Mouse (Mus musculus) megakaryocyte, embryonic 14.5 days (primary cell): ENCODE results near the gene Ltk. TPM values are rescaled to one million over a fixed set of nuclear protein-coding genes. Genes with fewer than 3 reads are reported as not detected.
A peak's percentile ranks its signal among the peaks of the same experiment; 100 is the strongest.

Source experiments
- H3K27me3 ChIP-seq: replicated peaks from 2 replicates; pipeline ENCODE3; 2012; ENCODE audit warnings: inconsistent platforms
- H3K36me3 ChIP-seq: replicated peaks from 2 replicates; pipeline ENCODE3; 2012; ENCODE audit warnings: low read length, inconsistent platforms, mixed read lengths
- H3K4me1 ChIP-seq: 2 replicates; pipeline ENCODE4 v1.6.1; 2012; ENCODE audit warnings: inconsistent platforms
- H3K4me3 ChIP-seq: replicated peaks from 2 replicates; pipeline ENCODE3; 2012; ENCODE audit warnings: moderate library complexity, mild to moderate bottlenecking, inconsistent platforms
- H3K9me3 ChIP-seq: 2 replicates; pipeline ENCODE4 v1.6.1; 2012; ENCODE audit warnings: inconsistent platforms
- FLI1 ChIP-seq: IDR thresholded peaks from 2 replicates; pipeline ENCODE4 v1.6.1; 2012; ENCODE audit warnings: low read length, inconsistent platforms, mixed read lengths
- GATA1 ChIP-seq: IDR thresholded peaks from 3 replicates; pipeline ENCODE4 v1.6.1; 2012; ENCODE audit warnings: mixed read lengths, low read length, inconsistent platforms, borderline replicate concordance
- polyA plus RNA-seq: library from polyadenylated mRNA; stranded (reverse); fragments of >175 nt; gene quantifications from 2 replicates; pipeline ENCODE4 v1.2.3, GENCODE M21; 2012; ENCODE audit warnings: low replicate concordance; ENCODE audit not compliant: insufficient read depth

Ltk gene
- polyA plus RNA-seq, 1 experiment = 0.25 TPM

GRCm38 (mm10) chr2:119799961-119800550 is 39.8 kb upstream of the Ltk start:
- Histone ChIP-seq H3K9me3 (no peaks in the 10 kb centered on the region), H3K4me1 (peaks cover 42% of the 10 kb centered on the region), H3K27me3 (peaks cover 90% of the 10 kb centered on the region), H3K36me3 (no peaks in the 10 kb centered on the region), H3K4me3 (peak overlapping the region; percentile 91)
- TF ChIP-seq FLI1 = no peak
- no peak for TF ChIP-seq GATA1

- Histone ChIP-seq H3K27me3 (peaks cover 88% of the 10 kb centered on the region), H3K4me1 (peaks cover 42% of the 10 kb centered on the region), H3K4me3 (peak overlapping the region; percentile 91)
Observed at GRCm38 (mm10) chr2:119799181-119799960, 39.1 kb upstream of the Ltk start.

DNA sequence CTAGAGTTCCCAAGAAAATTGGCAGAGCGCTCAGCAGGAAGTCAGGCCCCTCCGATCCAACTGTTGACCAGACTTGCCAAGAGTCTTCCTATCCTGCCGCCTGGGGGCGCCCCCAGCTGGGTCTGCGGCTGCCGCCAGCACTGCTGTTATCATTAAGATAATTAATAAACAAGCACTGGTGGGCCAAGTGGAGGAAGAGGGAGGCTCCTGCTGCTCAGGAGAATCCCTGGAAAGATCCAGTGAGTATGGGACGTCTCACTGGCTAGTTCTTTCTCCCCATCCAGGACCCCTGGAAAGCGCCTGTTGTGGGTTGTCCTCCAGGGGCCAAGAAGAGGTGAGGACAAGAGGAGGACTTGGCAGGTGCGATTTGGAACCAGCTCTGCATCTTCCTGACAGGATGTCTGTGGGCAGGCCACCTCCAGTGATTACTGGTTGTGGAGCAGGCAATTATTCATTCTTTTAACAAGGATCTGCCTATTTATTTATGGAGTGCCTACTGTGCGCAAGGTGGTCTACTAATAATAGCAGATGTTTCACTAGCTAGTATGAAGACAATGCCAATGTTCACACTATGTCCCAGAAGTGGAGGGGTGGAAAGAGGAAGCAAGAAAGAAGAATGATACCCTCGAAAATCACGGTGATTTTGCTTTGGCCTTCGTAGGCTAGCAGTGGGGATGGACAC is 38.2 kb upstream of the Ltk start:
- H3K27me3 ChIP-seq = peaks cover 81% of the 10 kb centered on the region
- peaks cover 42% of the 10 kb centered on the region for H3K4me1 ChIP-seq
- peak overlapping the region; percentile 23 for H3K4me3 ChIP-seq
- H3K36me3 ChIP-seq = no peaks in the 10 kb centered on the region
- H3K9me3 ChIP-seq = no peaks in the 10 kb centered on the region
- no peak for TF ChIP-seq GATA1
- no peak for TF ChIP-seq FLI1

More at GRCm38 (mm10) chr2:119799181-119799960, 39.1 kb upstream of the Ltk start:
- no peaks in the 10 kb centered on the region for H3K36me3 ChIP-seq
- no peak for TF ChIP-seq GATA1
- no peak for TF ChIP-seq FLI1
- no peaks in the 10 kb centered on the region for H3K9me3 ChIP-seq

DNA sequence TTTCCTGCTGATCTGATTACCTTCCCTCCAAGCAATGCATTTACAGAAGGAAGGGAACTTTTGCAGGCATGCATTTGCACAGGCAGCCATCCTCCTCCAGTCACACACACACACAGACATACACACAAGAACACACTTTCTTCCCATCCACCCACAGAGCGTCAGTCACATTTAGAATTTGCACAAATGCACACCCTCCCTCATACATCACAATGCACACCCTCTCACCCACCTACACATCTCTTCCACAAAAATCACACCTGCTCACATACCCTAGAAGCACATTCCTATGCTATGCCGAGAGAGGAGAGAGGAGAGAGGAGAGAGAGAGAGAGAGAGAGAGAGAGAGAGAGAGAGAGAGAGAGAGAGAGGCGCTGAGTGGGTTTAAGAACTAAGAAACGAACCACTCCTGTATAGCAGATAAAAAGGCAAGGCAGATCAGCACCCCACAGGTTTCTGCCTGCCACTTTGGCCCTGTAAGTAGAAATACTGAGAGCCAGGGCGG is 37.1 kb upstream of the Ltk start, which contains the start of gene Tyro3:
Gene Tyro3 (plus strand): TSS at position 455 of the 505 bp plus-strand sequence.
- H3K4me1 ChIP-seq = peaks cover 42% of the 10 kb centered on the region
- no peaks in the 10 kb centered on the region for H3K36me3 ChIP-seq
- H3K4me3 ChIP-seq = peak within 1 kb of the TSS; percentile 17
- H3K27me3 ChIP-seq = peaks cover 73% of the 10 kb centered on the region
- H3K9me3 ChIP-seq = no peaks in the 10 kb centered on the region
- no peak for TF ChIP-seq FLI1

- Histone ChIP-seq H3K27me3 (peaks cover 12% of the 10 kb centered on the region), H3K4me3 (no peak overlapping the region), H3K9me3 (no peaks in the 10 kb centered on the region), H3K36me3 (no peaks in the 10 kb centered on the region), H3K4me1 (peaks cover 14% of the 10 kb centered on the region; the same call in 1 of the 2 replicates)
- TF ChIP-seq FLI1 = no peak
- TF ChIP-seq GATA1 = no peak
Observed at GRCm38 (mm10) chr2:119789996-119790395, 29.8 kb upstream of the Ltk start.

DNA sequence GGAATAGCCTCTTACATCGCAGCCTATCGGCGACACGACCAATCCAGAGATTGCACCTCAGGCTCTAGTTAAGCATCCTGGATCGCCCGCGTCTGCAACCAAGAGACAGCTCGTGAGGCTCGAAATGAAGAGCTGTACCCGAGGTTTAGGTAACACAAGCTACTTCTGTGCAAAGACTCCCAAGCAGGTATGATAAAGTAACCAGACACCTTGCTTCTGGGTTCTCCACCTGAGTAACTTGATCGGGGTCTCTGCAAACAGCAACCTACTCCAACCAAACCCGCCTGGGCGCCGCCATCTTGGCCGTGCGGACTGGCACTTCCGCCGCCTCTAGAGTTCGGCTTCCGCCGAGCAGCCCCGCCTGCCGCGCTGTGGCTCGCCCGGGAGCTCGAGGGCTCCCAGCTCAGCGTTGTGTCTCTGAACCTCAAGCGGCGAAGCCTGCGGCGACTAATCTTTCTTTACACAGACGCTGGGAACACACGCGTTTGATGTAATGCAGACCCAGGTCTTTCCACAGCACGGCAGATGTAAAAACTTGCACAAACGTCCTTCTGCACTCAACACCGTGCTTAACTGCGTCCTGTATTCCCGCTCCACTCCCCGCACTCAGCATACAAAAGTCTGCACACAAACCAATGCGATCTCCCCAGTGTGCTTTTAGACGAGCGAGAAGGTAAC is 27.1 kb upstream of the Ltk start, which contains the start of gene Rpap1:
Gene Rpap1 (minus strand): TSS at position 332 of the 678 bp plus-strand sequence.
- Histone ChIP-seq H3K9me3 (no peaks in the 10 kb centered on the region), H3K4me3 (peak within 1 kb of the TSS; percentile 95), H3K27me3 (peaks cover 2% of the 10 kb centered on the region), H3K36me3 (peaks cover 19% of the 10 kb centered on the region), H3K4me1 (peaks cover 14% of the 10 kb centered on the region; the same call in 1 of the 2 replicates)
- no peak for TF ChIP-seq GATA1
- no peak for TF ChIP-seq FLI1

DNA sequence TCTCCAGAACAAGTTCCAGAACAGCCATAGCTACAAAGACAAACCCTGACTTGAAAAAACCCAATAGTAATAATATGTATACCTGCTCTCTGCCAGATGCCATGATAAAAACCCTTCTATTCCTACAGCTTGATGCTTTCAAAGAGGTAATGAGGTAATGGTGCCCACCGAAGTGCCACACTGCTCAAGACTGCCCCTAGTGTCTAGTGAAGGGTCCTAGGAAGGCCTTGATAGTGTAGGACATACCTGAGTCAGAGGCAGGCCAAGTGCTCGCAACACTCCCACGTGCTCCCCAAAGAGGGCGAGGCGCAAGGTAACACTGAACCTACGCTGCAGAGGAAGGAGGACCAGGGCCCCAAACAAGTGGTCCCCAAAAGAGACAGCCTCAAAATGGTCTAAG is 7.0 kb upstream of the Ltk start:
- peaks cover 74% of the 10 kb centered on the region for H3K36me3 ChIP-seq
- no peaks in the 10 kb centered on the region for H3K27me3 ChIP-seq
- no peaks in the 10 kb centered on the region; the same call in 1 of the 2 replicates for H3K4me1 ChIP-seq
- no peaks in the 10 kb centered on the region for H3K9me3 ChIP-seq
- TF ChIP-seq FLI1 = no peak
- no peak for TF ChIP-seq GATA1
- H3K4me3 ChIP-seq = no peak overlapping the region

DNA sequence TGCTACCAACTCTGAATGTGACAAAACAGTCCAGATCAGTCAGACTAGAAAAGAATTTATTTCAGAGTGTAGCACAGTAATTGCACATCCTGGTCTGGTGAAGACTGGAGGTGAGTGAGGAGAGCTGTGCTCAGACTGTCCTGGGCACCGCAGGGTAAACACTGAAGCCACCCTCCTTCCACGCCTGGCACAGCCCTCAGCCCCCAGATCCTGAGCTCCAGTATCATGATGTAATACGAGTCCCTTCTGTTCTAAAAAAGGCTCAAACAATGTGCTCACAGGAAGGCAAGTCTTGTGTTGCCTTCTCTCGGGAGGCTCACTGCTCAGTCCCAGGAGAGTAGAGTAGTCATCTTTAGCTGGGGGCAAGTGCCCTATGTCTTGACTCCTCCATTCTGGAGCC is 3.7 kb upstream of the Ltk start:
- H3K4me3 ChIP-seq = no peak overlapping the region
- no peaks in the 10 kb centered on the region for H3K9me3 ChIP-seq
- H3K27me3 ChIP-seq = peaks cover 26% of the 10 kb centered on the region
- peaks cover 18% of the 10 kb centered on the region for H3K4me1 ChIP-seq
- no peak for TF ChIP-seq FLI1
- no peak for TF ChIP-seq GATA1
- H3K36me3 ChIP-seq = peaks cover 41% of the 10 kb centered on the region

GRCm38 (mm10) chr2:119762276-119762675 is 2.0 kb upstream of the Ltk start:
- H3K36me3 ChIP-seq = peaks cover 30% of the 10 kb centered on the region
- H3K27me3 ChIP-seq = peaks cover 42% of the 10 kb centered on the region
- peaks cover 35% of the 10 kb centered on the region for H3K4me1 ChIP-seq
- no peak overlapping the region for H3K4me3 ChIP-seq
- no peaks in the 10 kb centered on the region for H3K9me3 ChIP-seq
- TF ChIP-seq GATA1 (no peak), FLI1 (no peak)
